Mouse (Mus musculus) heart, postnatal 0 days (tissue): Measurements from ENCODE around the gene Lmna. TPM values are rescaled to one million over a fixed set of nuclear protein-coding genes. Genes with fewer than 3 reads are reported as not detected.

Source experiments
- ATAC-seq: fragments of 200-750 bp; cut with Nextera tagmentation; 2 replicates; pipeline ENCODE4 v1.8.0; 2017; ENCODE audit warnings: low read depth, moderate number of reproducible peaks, moderate library complexity; ENCODE audit not compliant: insufficient read depth
- DNase-seq: peaks from one replicate; pipeline ENCODE4 v3.0.0-alpha.2; 2016; ENCODE audit warnings: low spot score
- H3K27ac ChIP-seq: fragments of 300-500 bp; sonication (generic); 2 replicates; pipeline ENCODE4 v1.5.1; 2014; ENCODE audit warnings: low read depth, mild to moderate bottlenecking
- H3K27me3 ChIP-seq: fragments of 300-500 bp; sonication (generic); 2 replicates; pipeline ENCODE4 v1.6.1; 2014; ENCODE audit warnings: low read length, mixed read lengths; ENCODE audit not compliant: control insufficient read depth, insufficient read depth
- H3K36me3 ChIP-seq: fragments of 300-500 bp; sonication (generic); replicated peaks from 2 replicates; pipeline ENCODE4 v1.6.1; 2014; ENCODE audit warnings: low read length, mixed read lengths; ENCODE audit not compliant: control insufficient read depth, insufficient read depth
- H3K4me1 ChIP-seq: fragments of 300-500 bp; sonication (generic); 2 replicates; pipeline ENCODE4 v1.6.1; 2014; ENCODE audit warnings: antibody characterized with exemption; ENCODE audit not compliant: control insufficient read depth, insufficient read depth
- H3K4me2 ChIP-seq: fragments of 300-500 bp; sonication (generic); 2 replicates; pipeline ENCODE4 v1.6.1; 2014; ENCODE audit warnings: low read depth, mild to moderate bottlenecking, low read length, moderate library complexity
- H3K4me3 ChIP-seq: fragments of 300-500 bp; sonication (generic); 2 replicates; pipeline ENCODE4 v1.5.1; 2014; ENCODE audit warnings: low read depth, low read length
- H3K9ac ChIP-seq: fragments of 300-500 bp; sonication (generic); replicated peaks from 2 replicates; pipeline ENCODE4 v1.6.1; 2014; ENCODE audit warnings: low read depth, low read length, mixed read lengths
- H3K9me3 ChIP-seq: fragments of 300-500 bp; sonication (generic); replicated peaks from 2 replicates; pipeline ENCODE4 v1.6.1; 2016; ENCODE audit warnings: low read length; ENCODE audit not compliant: control insufficient read depth
- CTCF ChIP-seq: IDR thresholded peaks from 2 replicates; pipeline ENCODE4 v1.5.1; 2016; ENCODE audit warnings: antibody characterized with exemption, control low read depth, low read depth
- EP300 ChIP-seq: IDR thresholded peaks from 2 replicates; pipeline ENCODE4 v1.6.1; 2016; ENCODE audit warnings: antibody characterized with exemption, low read depth
- whole genome bisulfite sequencing: fragments of 180-500 bp; shearing (Covaris S2); extraction: QIAGEN DNeasy Blood & Tissue Kit; methylation state at CpG from one replicate; pipeline ENCODE4 v1.1.7; 2014; 5-methylcytosine and 5-hydroxymethylcytosine counted together
- polyA plus RNA-seq: library from polyadenylated mRNA; unstranded; fragments of >200 nt; fragmentation: Nextera tagmentation; extraction: Ambion mirVana; gene quantifications from 2 replicates; pipeline ENCODE4 v1.2.1, GENCODE M21; 2015
- total RNA-seq: library from RNA; depleted of rRNA; stranded (reverse); fragments of >200 nt; gene quantifications from 2 replicates; pipeline ENCODE4 v1.2.3, GENCODE M21; 2014; ENCODE audit warnings: low replicate concordance

Gene Lmna
- total and polyA plus RNA-seq, 2 experiments from 2014 or later: 122 to 156 TPM

DNA sequence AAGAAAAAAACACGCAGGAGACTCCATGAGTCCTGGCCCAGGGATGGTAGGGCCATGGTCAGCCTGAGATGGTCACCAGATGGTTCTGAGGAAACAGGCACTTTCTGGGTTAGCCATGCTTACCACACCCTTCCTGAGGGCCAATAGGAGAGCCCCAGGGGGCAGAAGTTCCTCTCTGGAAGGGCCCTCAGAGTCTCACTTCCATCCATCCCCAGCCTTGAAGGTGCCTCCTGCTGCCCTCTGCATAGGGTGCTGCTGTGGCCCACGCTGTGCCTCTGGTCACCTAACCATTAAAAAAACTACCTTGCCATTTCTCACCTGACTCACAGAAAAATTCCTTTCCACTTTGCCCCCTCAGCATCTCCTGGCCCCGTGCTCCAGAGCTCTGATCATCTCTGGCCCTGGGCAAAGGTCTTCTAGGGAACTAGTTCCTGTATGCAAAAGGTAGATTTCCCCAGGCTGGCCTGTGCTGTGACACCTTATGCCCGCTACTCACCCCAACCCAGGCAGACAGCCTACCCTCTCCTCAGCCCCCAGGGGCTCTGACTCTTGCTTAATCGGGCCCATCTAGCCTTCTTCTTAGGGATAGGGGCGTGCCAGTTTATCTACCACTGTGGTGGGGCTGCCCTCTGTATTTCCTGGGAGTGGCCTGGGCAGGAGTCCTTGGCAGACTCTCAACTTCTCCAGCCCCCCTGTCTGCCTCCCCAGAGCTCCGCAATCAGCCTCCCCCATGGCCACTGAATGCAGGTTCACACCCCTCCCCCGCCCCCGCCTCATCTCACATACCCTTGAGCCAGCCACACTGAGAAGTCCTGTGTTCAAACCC lies 54.8 kb downstream of the Lmna start:
- H3K27ac ChIP-seq: no peak overlapping the region
- H3K4me2 ChIP-seq: no peak overlapping the region
- WGBS: 38% methylated on average over 9 of the region's 9 CpGs
- H3K4me1 ChIP-seq: no peaks in the 10 kb centered on the region
- H3K4me3 ChIP-seq: no peak overlapping the region
- peaks cover 14% of the 10 kb centered on the region for H3K27me3 ChIP-seq
- DNase-seq: no peak
- H3K9me3 ChIP-seq: no peaks in the 10 kb centered on the region
- no peaks in the 10 kb centered on the region for H3K36me3 ChIP-seq
- no peak overlapping the region for H3K9ac ChIP-seq
- no peak for TF ChIP-seq CTCF
- TF ChIP-seq EP300: no peak
- ATAC-seq: no peak

- DNase-seq: no peak
- no peak overlapping the region for H3K9ac ChIP-seq
- no peaks in the 10 kb centered on the region for H3K4me1 ChIP-seq
- H3K4me3 ChIP-seq: no peak overlapping the region
- TF ChIP-seq CTCF (no peak), EP300 (no peak)
- H3K36me3 ChIP-seq: no peaks in the 10 kb centered on the region
- no peaks in the 10 kb centered on the region for H3K9me3 ChIP-seq
- no peak for ATAC-seq
- H3K27me3 ChIP-seq: peaks cover 13% of the 10 kb centered on the region
- no peak overlapping the region for H3K27ac ChIP-seq
- H3K4me2 ChIP-seq: no peak overlapping the region
- WGBS: 61% methylated on average over 8 of the region's 8 CpGs
Measured at GRCm38 (mm10) chr3:88453986-88454385, 55.8 kb downstream of the Lmna start.

DNA sequence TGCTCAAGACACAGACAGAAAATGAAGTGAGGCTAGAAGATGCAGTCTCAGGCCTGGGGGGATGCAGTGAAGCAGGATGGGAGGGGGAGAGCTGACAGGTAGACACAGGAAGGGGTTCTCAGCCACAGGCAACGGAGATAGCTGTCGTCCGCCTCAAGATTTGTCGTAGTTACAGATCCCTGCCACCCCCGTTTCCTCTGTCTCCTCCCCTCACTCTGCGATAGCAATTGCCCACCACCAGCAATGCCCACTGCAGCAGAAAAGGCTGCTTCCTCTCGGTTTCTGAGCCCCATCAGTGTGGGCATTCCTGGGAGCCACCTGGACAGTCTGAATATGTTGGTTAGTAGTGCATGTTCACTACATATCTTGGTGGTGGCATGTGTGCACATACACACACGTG lies 56.4 kb downstream of the Lmna start:
- no peaks in the 10 kb centered on the region for H3K36me3 ChIP-seq
- DNase-seq (no peak), ATAC-seq (no peak)
- H3K9ac ChIP-seq: no peak overlapping the region
- H3K4me2 ChIP-seq: no peak overlapping the region
- 41% methylated on average over 8 of the region's 8 CpGs for WGBS
- no peaks in the 10 kb centered on the region for H3K4me1 ChIP-seq
- H3K4me3 ChIP-seq: no peak overlapping the region
- H3K27me3 ChIP-seq: peaks cover 10% of the 10 kb centered on the region
- no peaks in the 10 kb centered on the region for H3K9me3 ChIP-seq
- no peak for TF ChIP-seq EP300
- no peak for TF ChIP-seq CTCF
- H3K27ac ChIP-seq: no peak overlapping the region

- H3K4me1 ChIP-seq: no peaks in the 10 kb centered on the region
- H3K27me3 ChIP-seq: peaks cover 10% of the 10 kb centered on the region
- no peaks in the 10 kb centered on the region for H3K36me3 ChIP-seq
- 81% methylated on average over 6 of the region's 6 CpGs for WGBS
- no peak for TF ChIP-seq EP300
- TF ChIP-seq CTCF: no peak
- H3K4me3 ChIP-seq: no peak overlapping the region
- DNase-seq (no peak), ATAC-seq (no peak)
- no peak overlapping the region for H3K27ac ChIP-seq
- no peak overlapping the region for H3K4me2 ChIP-seq
- H3K9me3 ChIP-seq: no peaks in the 10 kb centered on the region
- no peak overlapping the region for H3K9ac ChIP-seq
Measured at GRCm38 (mm10) chr3:88452716-88453115, 57.0 kb downstream of the Lmna start.

GRCm38 (mm10) chr3:88452246-88452645 lies 57.5 kb downstream of the Lmna start:
- 59% methylated on average over 5 of the region's 5 CpGs for WGBS
- ATAC-seq: no peak

More at GRCm38 (mm10) chr3:88452246-88452645, 57.5 kb downstream of the Lmna start:
- no peak for TF ChIP-seq EP300
- TF ChIP-seq CTCF: no peak
- H3K4me2 ChIP-seq: no peak overlapping the region
- H3K4me3 ChIP-seq: no peak overlapping the region
- no peaks in the 10 kb centered on the region for H3K36me3 ChIP-seq
- peaks cover 10% of the 10 kb centered on the region for H3K27me3 ChIP-seq
- no peak for DNase-seq
- H3K4me1 ChIP-seq: no peaks in the 10 kb centered on the region
- H3K27ac ChIP-seq: no peak overlapping the region
- H3K9ac ChIP-seq: no peak overlapping the region
- no peaks in the 10 kb centered on the region for H3K9me3 ChIP-seq
